Mouse (Mus musculus): ENCODE data around the gene Slc22a7.

GRCm38 (mm10) chr17:46418628-46419027, 19.6 kb downstream of the Slc22a7 start:
- no peak for TF ChIP-seq CTCF (IDR thresholded peaks at IDR 0.05; ENCODE audit: borderline replicate concordance, extremely low read depth, insufficient read depth, insufficient read length)
- TF ChIP-seq POLR2A (IDR thresholded peaks at IDR 0.05; ENCODE audit: borderline replicate concordance, extremely low read depth, insufficient read depth, insufficient read length, poor library complexity, severe bottlenecking) = no peak
